Mouse (Mus musculus) G1E (cell line): ENCODE data around the gene Mief2.

Experiments used
- CTCF ChIP-seq: IDR thresholded peaks from 2 replicates; pipeline ENCODE4 v1.5.1; 2012; ENCODE audit warnings: low read depth, low read length, inconsistent platforms, mixed read lengths
- TAL1 ChIP-seq: conservative IDR thresholded peaks from 2 replicates; pipeline ENCODE4 v1.6.1; 2012; ENCODE audit warnings: low read depth, low read length, inconsistent platforms, mixed read lengths

- TF ChIP-seq CTCF (no peak), TAL1 (no peak)
These were observed 48.1 kb downstream of the Mief2 start for GRCm38 (mm10) chr11:60776107-60776828.
